Mouse (Mus musculus) cerebellum, adult 2 months (tissue): ENCODE data around the gene Gng8. TPM values are rescaled to one million over a fixed set of nuclear protein-coding genes. Genes with fewer than 3 reads are reported as not detected.

Experiments
- DNase-seq, 2 experiments: peaks; one replicate each; pipeline ENCODE4 v3.0.0; 2021
- H3K27ac ChIP-seq: fragments of 200-500 bp; 2 replicates; pipeline ENCODE4 v1.5.1; 2012; ENCODE audit warnings: low read length, control low read depth, inconsistent platforms; ENCODE audit not compliant: insufficient read depth
- H3K27me3 ChIP-seq: fragments of 200-500 bp; 2 replicates; pipeline ENCODE4 v1.6.1; 2012; ENCODE audit warnings: inconsistent platforms, mild to moderate bottlenecking, low read length, moderate library complexity; ENCODE audit not compliant: control insufficient read depth, insufficient read depth
- H3K4me1 ChIP-seq: fragments of 200-500 bp; 2 replicates; pipeline ENCODE4 v1.6.1; 2011; ENCODE audit warnings: low read length; ENCODE audit not compliant: control insufficient read depth, insufficient read depth
- H3K4me3 ChIP-seq: fragments of 200-500 bp; replicated peaks from 2 replicates; pipeline ENCODE3; 2011; ENCODE audit warnings: mild to moderate bottlenecking, low read depth, low read length, control low read depth; ENCODE audit not compliant: insufficient read depth
- CTCF ChIP-seq: fragments of 200-500 bp; IDR thresholded peaks from 2 replicates; pipeline ENCODE4 v1.5.1; 2011; ENCODE audit warnings: low read depth, mild to moderate bottlenecking, control low read depth, low read length, moderate library complexity, borderline replicate concordance; ENCODE audit not compliant: insufficient read depth
- POLR2A ChIP-seq: fragments of 200-500 bp; IDR thresholded peaks from 2 replicates; pipeline ENCODE4 v1.6.1; 2011; ENCODE audit warnings: low read length, control low read depth, borderline replicate concordance; ENCODE audit not compliant: insufficient read depth
- WGBS: fragments of 180-500 bp; shearing (Covaris S2); methylation state at CpG from one replicate; pipeline ENCODE4 v1.1.7; 2018; 5-methylcytosine and 5-hydroxymethylcytosine counted together
- polyA plus RNA-seq: library from polyadenylated mRNA; depleted of rRNA; stranded (reverse); fragments of >200 nt; gene quantifications from 2 replicates; pipeline ENCODE4 v1.2.3, GENCODE M21; 2012; rRNA removed

The Gng8 gene
- 10.0 and 14.0 TPM in 2 replicates for polyA plus RNA-seq

DNA sequence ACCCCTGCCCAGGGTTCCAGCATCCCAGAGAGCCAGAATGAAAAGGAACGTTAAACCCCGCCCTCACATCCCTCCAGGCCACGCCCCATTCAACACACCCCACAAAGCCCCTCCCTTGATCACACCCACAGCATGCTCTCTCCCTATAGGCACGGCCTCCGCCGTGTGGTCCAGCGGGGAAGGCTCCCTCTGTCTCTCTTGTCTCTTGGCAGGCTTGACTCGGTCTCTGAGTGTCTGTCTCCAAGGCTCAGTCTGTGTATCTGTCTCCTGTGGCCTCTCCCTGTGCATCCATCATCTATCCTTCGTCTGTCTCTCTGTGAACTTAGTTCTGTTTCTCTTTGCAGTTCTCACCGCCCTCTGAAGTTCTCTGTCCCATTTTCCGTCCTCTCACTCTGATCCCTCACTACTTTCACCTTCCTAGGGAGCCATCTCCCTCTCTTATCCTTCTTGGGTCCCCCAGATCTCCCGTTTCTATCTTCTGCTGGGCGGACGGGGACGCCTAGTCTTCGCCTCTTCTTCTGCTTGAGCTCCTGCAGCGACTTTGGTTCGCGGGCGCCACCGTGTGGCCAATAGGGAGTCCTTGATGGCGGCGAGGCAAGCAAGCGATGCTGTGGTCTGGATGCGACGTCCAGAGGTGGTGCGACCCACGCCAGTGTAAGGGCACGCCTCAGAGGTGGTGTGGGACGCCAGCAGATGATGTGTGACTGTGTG, at the start of gene Gng8:
Gene Gng8, plus strand, starts transcription at position 146 of the 711 bp plus-strand sequence.
- H3K27ac ChIP-seq, result no peak within 1 kb of the TSS
- WGBS, result 1% methylated on average over 30 of the region's 30 CpGs

GRCm38 (mm10) chr7:16842645-16843063, 48.9 kb upstream of the Gng8 start, which contains the start of gene Prkd2:
Prkd2 (plus strand) TSS chr7:16842902.
- peak; percentile 85 to 91 for DNase-seq
- H3K4me3 ChIP-seq, result peak within 1 kb of the TSS; percentile 84
- H3K27ac ChIP-seq, result no peak within 1 kb of the TSS
- H3K4me1 ChIP-seq, result no peaks in the 10 kb centered on the region
- TF ChIP-seq POLR2A (peak; percentile 53; the same call in 1 of the 2 replicates), CTCF (no peak)
- WGBS, result 1% methylated on average over 32 of the region's 32 CpGs
- no peaks in the 10 kb centered on the region for H3K27me3 ChIP-seq

More for the DNA sequence above, at the start of gene Gng8:
- H3K4me1 ChIP-seq, result peaks cover 3% of the 10 kb centered on the region; the same call in 1 of the 2 replicates
- peak; percentile 78 to 86 for DNase-seq
- no peak for TF ChIP-seq POLR2A
- TF ChIP-seq CTCF, result peak; percentile 81
- no peaks in the 10 kb centered on the region for H3K27me3 ChIP-seq
- H3K4me3 ChIP-seq, result peak within 1 kb of the TSS; percentile 57

DNA sequence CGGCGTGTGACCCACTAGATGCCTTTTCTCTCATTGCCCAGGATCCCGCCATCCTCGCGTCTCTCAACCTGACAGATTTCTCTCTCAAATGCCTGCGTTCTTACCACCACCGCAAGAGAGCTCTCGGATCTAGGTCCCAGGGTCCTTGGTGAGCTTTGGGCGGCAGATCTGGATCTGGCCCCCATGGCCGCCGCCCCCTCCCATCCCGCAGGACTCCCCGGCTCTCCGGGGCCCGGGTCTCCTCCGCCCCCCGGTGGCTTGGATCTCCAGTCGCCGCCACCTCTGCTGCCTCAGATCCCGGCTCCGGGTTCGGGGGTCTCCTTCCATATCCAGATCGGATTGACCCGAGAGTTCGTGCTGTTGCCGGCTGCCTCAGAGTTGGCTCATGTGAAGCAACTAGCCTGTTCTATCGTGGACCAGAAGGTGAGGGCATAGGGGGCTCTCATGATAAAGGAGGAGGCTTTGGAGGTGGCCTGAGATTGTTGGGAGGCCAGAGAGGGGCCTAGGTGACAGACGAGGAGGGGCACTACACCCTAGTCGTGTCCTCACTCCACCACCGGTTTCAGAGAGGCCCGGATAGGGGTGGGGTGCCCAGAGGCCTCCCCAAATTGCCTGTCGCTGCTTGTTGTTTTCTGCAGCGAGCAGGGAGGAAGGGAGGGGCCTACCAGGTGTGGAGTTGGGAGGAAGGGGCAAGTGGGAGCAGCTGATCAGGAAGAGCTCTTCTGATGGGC, 48.0 kb upstream of the Gng8 start:
- DNase-seq, result peak in 1 of 2 experiments; percentile 41
- 2% methylated on average over 33 of the region's 33 CpGs for WGBS

GRCm38 (mm10) chr7:16844696-16845071, 46.9 kb upstream of the Gng8 start:
- no peak for DNase-seq
- no peak overlapping the region for H3K4me3 ChIP-seq
- no peak overlapping the region for H3K27ac ChIP-seq
- WGBS, result 86% methylated on average over 3 of the region's 3 CpGs
- H3K27me3 ChIP-seq, result no peaks in the 10 kb centered on the region
- H3K4me1 ChIP-seq, result no peaks in the 10 kb centered on the region; the same call in 1 of the 2 replicates
- TF ChIP-seq POLR2A (no peak), CTCF (no peak)

More for the DNA sequence above, 48.0 kb upstream of the Gng8 start:
- H3K27ac ChIP-seq, result no peak overlapping the region
- H3K27me3 ChIP-seq, result no peaks in the 10 kb centered on the region
- H3K4me1 ChIP-seq, result no peaks in the 10 kb centered on the region; the same call in 1 of the 2 replicates
- peak overlapping the region; percentile 84 for H3K4me3 ChIP-seq
- TF ChIP-seq POLR2A (no peak), CTCF (no peak)

DNA sequence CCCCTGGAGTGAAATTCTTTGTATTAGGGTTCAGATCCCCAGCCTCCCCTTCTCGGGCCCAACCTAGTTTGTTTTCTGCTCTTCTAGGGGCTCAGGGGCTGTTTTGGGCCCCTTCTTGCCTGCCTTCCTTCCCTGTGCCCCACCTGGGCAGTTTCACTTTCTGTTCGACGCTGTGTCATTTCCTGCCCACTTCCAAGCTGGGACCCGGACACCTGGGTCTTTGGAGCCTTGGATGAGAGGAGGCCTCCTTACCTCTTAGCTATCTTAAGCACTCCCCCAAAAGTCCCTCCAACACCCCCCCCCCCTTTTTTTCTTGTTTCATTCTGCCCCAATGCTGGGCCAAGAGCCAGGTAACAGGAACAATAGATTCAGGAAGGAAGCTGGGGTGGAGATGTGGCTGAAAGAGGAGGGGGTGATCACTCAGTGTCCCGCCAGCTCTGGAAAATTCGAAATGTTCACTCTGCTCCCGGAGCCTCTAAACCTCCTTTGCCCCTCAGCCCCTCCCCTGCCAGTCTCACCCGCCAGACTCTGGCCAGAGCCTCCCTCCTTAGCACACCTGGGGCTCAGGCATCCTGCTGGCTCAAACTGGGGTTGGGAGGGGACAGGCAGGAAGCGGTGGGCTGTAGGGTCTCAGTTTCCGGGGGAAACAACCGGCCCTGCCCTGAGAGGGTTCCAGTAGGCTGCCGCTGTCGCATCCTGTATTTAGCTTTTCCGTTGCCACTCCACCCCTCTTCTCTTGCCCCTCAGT, 46.3 kb upstream of the Gng8 start:
- TF ChIP-seq POLR2A (no peak), CTCF (no peak)
- H3K4me3 ChIP-seq, result no peak overlapping the region
- no peak for DNase-seq
- no peaks in the 10 kb centered on the region; the same call in 1 of the 2 replicates for H3K4me1 ChIP-seq
- H3K27ac ChIP-seq, result no peak overlapping the region
- H3K27me3 ChIP-seq, result no peaks in the 10 kb centered on the region
- WGBS, result 63% methylated on average over 14 of the region's 14 CpGs

DNA sequence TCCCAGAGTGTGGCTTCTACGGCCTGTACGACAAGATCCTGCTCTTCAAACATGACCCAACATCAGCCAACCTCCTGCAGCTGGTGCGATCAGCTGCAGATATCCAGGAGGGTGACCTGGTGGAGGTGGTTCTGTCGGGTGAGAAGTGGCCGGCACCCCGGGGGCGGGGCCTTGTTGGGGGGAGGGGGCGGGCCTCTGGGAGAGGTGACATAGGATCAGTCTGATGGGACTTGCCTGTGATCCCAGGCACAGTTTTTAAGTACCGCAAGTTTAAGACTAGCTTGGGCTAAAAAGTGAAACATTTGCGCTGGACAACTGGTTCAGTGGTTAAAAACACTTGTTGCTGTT, 45.8 kb upstream of the Gng8 start:
- Histone ChIP-seq H3K27me3 (no peaks in the 10 kb centered on the region), H3K27ac (no peak overlapping the region), H3K4me3 (no peak overlapping the region), H3K4me1 (no peaks in the 10 kb centered on the region; the same call in 1 of the 2 replicates)
- WGBS, result 53% methylated on average over 10 of the region's 10 CpGs
- TF ChIP-seq POLR2A, result no peak
- no peak for TF ChIP-seq CTCF
- DNase-seq, result no peak

- no peak overlapping the region for H3K4me3 ChIP-seq
- TF ChIP-seq POLR2A (no peak), CTCF (no peak)
- no peak overlapping the region for H3K27ac ChIP-seq
- no peak for DNase-seq
- no peaks in the 10 kb centered on the region; the same call in 1 of the 2 replicates for H3K4me1 ChIP-seq
- H3K27me3 ChIP-seq, result no peaks in the 10 kb centered on the region
- 94% methylated on average over 5 of the region's 5 CpGs for WGBS
Observed at GRCm38 (mm10) chr7:16846775-16847174, 44.8 kb upstream of the Gng8 start.
